Mouse (Mus musculus) olfactory bulb, adult 2 months (tissue): ENCODE data around the gene Adh1.

Source experiments
- CTCF ChIP-seq: fragments of 200-500 bp; IDR thresholded peaks from 2 replicates; pipeline ENCODE4 v1.5.1; 2012; ENCODE audit warnings: low read depth, mild to moderate bottlenecking, low read length, moderate library complexity; ENCODE audit not compliant: insufficient read depth
- POLR2A ChIP-seq: fragments of 200-500 bp; IDR thresholded peaks from 2 replicates; pipeline ENCODE4 v1.6.1; 2012; ENCODE audit warnings: mild to moderate bottlenecking, low read depth, low read length, moderate library complexity; ENCODE audit not compliant: insufficient read depth

- TF ChIP-seq POLR2A (no peak), CTCF (no peak)
Measured at GRCm38 (mm10) chr3:138270507-138270906, 9.7 kb downstream of the Adh1 start.
